Mouse (Mus musculus) lung, embryonic 16.5 days (tissue): ENCODE results near the gene Catsperg1. TPM values are rescaled to one million over a fixed set of nuclear protein-coding genes. Genes with fewer than 3 reads are reported as not detected.

Source experiments
- ATAC-seq: fragments of 200-750 bp; cut with Nextera tagmentation; 2 replicates; pipeline ENCODE4 v1.8.0; 2017; ENCODE audit warnings: low read depth, mild to moderate bottlenecking, moderate library complexity
- H3K27ac ChIP-seq: fragments of 300-500 bp; sonication (generic); 2 replicates; pipeline ENCODE4 v1.5.1; 2014; ENCODE audit warnings: mild to moderate bottlenecking, control low read depth, low read length
- H3K27me3 ChIP-seq: fragments of 300-500 bp; sonication (generic); 2 replicates; pipeline ENCODE4 v1.6.1; 2014; ENCODE audit warnings: low read depth, low read length, mixed read lengths; ENCODE audit not compliant: control insufficient read depth, insufficient read depth
- H3K36me3 ChIP-seq: fragments of 300-500 bp; sonication (generic); 2 replicates; pipeline ENCODE4 v1.6.1; 2014; ENCODE audit warnings: low read length; ENCODE audit not compliant: control insufficient read depth, insufficient read depth
- H3K4me1 ChIP-seq: fragments of 300-500 bp; sonication (generic); replicated peaks from 2 replicates; pipeline ENCODE4 v1.6.1; 2014; ENCODE audit warnings: low read length, mixed read lengths; ENCODE audit not compliant: control insufficient read depth, insufficient read depth
- H3K4me2 ChIP-seq: fragments of 300-500 bp; sonication (generic); 2 replicates; pipeline ENCODE4 v1.6.1; 2014; ENCODE audit warnings: low read depth, low read length, control low read depth
- H3K4me3 ChIP-seq: fragments of 300-500 bp; sonication (generic); 2 replicates; pipeline ENCODE4 v1.5.1; 2014; ENCODE audit warnings: mild to moderate bottlenecking, low read length, control low read depth
- H3K9ac ChIP-seq: fragments of 300-500 bp; sonication (generic); 2 replicates; pipeline ENCODE4 v1.6.1; 2014; ENCODE audit warnings: low read length, control low read depth
- H3K9me3 ChIP-seq: fragments of 300-500 bp; sonication (generic); 2 replicates; pipeline ENCODE4 v1.6.1; 2016; ENCODE audit warnings: low read length; ENCODE audit not compliant: control insufficient read depth
- WGBS: fragments of 180-500 bp; shearing (Covaris S2); extraction: QIAGEN DNeasy Blood & Tissue Kit; methylation state at CpG from one replicate; pipeline ENCODE4 v1.1.7; 2014; 5-methylcytosine and 5-hydroxymethylcytosine counted together
- polyA plus RNA-seq: library from polyadenylated mRNA; unstranded; fragments of >200 nt; fragmentation: Nextera tagmentation; extraction: Ambion mirVana; gene quantifications from 2 replicates; pipeline ENCODE4 v1.2.1, GENCODE M21; 2015

The Catsperg1 gene
- polyA plus RNA-seq, 1 experiment from 2014 or later = 1.7 TPM

- peak overlapping the region; percentile 51 for H3K27ac ChIP-seq
- H3K9ac ChIP-seq = 0 out of 2 replicates have a peak overlapping the region, but pooled peaks have one; percentile 7
- H3K4me3 ChIP-seq = no peak overlapping the region
- ATAC-seq = no peak
- H3K4me1 ChIP-seq = peaks cover 10% of the 10 kb centered on the region; the same call in 1 of the 2 replicates
- H3K27me3 ChIP-seq = peaks cover 6% of the 10 kb centered on the region; the same call in 1 of the 2 replicates
- 43% methylated on average over 6 of the region's 6 CpGs for WGBS
- no peaks in the 10 kb centered on the region for H3K36me3 ChIP-seq
- no peaks in the 10 kb centered on the region for H3K9me3 ChIP-seq
- no peak overlapping the region for H3K4me2 ChIP-seq
Observed at GRCm38 (mm10) chr7:29233745-29234144, 19.9 kb upstream of the Catsperg1 start.

DNA sequence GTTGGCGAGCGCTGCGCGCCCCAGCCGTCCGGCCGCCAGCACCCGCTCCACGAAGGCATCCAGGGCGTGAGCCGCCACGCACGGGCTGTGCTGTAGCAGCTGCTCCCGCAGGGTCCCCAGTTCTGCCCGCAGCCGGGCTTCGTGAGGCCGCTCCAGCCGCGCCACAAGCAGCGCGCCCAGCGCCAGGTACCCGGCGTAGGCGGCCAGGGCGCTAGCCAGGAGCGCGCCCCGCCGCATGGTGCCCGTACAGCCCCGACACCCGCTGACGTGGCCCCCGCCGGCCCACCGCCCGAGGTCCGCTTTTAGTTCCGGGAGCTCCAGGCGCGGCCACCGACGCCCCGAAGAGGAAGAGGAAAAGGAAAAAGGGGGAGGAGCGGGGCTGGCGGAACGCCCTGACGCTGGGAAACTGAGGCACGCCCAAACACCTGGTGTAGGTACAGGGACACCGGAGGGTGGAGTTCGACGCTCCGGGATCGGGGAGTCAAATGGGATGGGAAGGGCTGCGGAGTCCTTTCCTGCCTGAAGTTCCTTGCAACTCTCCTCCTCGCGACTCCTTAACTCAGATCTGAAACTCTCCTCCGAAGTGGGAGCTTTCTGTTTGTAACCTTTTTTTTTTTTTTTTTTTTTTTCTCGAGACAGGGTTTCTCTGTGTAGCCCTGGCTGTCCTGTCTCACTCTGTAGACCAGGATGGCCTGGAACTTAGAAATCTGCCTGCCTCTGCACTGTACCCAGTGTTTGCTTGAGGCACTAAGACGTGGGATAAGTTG lies 18.6 kb upstream of the Catsperg1 start, which contains the start of gene Kcnk6:
TSS of gene Kcnk6 (minus strand) at position 269 of the 767 bp plus-strand sequence.
- H3K4me3 ChIP-seq = peak within 1 kb of the TSS; percentile 66
- no peaks in the 10 kb centered on the region for H3K36me3 ChIP-seq
- H3K27me3 ChIP-seq = peaks cover 6% of the 10 kb centered on the region; the same call in 1 of the 2 replicates
- H3K9me3 ChIP-seq = no peaks in the 10 kb centered on the region
- H3K4me2 ChIP-seq = peak within 1 kb of the TSS; percentile 83
- H3K27ac ChIP-seq = peak within 1 kb of the TSS; percentile 51
- peak within 1 kb of the TSS; percentile 76 for H3K9ac ChIP-seq
- peak; percentile 56 for ATAC-seq
- peaks cover 10% of the 10 kb centered on the region; the same call in 1 of the 2 replicates for H3K4me1 ChIP-seq
- WGBS = 2% methylated on average over 45 of the region's 62 CpGs

DNA sequence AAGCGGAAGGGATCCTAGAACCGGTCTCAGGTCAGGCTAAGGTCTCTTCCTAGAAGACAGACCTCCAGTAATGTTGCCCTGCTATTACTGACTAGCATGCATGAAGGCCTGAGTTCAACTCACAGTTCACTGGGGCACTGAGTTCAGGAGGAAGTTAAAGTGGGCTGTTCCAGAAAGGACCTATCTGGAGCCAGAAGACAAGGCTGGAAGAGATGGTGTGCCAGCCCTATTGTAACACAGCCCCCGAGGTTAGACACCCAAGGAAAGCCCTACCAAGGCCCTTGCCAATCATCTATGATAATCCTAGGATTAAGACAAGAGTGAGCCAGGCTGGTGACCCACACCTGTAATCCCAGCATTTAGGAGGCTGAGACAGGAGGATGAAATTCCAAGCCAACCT lies 17.7 kb upstream of the Catsperg1 start:
- Histone ChIP-seq H3K4me3 (peak overlapping the region; percentile 66), H3K9me3 (no peaks in the 10 kb centered on the region), H3K9ac (peak overlapping the region; percentile 76), H3K27me3 (peaks cover 6% of the 10 kb centered on the region; the same call in 1 of the 2 replicates), H3K4me2 (peak overlapping the region; percentile 83), H3K4me1 (peaks cover 10% of the 10 kb centered on the region; the same call in 1 of the 2 replicates), H3K27ac (no peak overlapping the region), H3K36me3 (no peaks in the 10 kb centered on the region)
- 52% methylated on average over 3 of the region's 3 CpGs for WGBS
- no peak for ATAC-seq

DNA sequence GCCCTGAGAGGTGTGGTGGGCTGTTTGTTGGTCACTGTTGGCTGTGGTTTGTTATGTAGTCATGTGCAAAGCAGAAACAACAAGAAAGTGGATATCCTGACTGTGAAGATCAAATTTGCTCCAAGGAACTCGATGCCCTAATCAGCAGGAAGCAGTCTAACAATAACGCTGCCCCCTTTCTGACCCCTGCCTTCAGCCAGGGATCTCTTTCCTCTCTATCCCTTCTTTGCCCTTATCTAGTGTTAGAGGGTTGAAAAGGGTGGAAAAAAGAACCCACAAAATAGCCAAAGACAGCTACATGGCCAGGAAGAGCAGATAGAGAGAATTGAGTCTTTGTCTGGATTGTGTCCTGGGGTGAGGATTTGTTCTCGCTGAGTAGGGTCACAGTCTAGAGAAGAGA lies 16.7 kb upstream of the Catsperg1 start:
- WGBS = 46% methylated on average over 3 of the region's 3 CpGs
- Histone ChIP-seq H3K27ac (no peak overlapping the region), H3K4me1 (peaks cover 10% of the 10 kb centered on the region; the same call in 1 of the 2 replicates), H3K4me3 (no peak overlapping the region), H3K9ac (no peak overlapping the region), H3K9me3 (no peaks in the 10 kb centered on the region), H3K4me2 (no peak overlapping the region), H3K27me3 (peaks cover 6% of the 10 kb centered on the region; the same call in 1 of the 2 replicates), H3K36me3 (no peaks in the 10 kb centered on the region)
- no peak for ATAC-seq

- WGBS = 66% methylated on average over 4 of the region's 4 CpGs
- ATAC-seq = no peak
- peaks cover 6% of the 10 kb centered on the region; the same call in 1 of the 2 replicates for H3K27me3 ChIP-seq
- H3K4me3 ChIP-seq = no peak overlapping the region
- no peak overlapping the region for H3K27ac ChIP-seq
- H3K4me2 ChIP-seq = no peak overlapping the region
- H3K4me1 ChIP-seq = no peaks in the 10 kb centered on the region; the same call in 1 of the 2 replicates
- H3K9me3 ChIP-seq = no peaks in the 10 kb centered on the region
- H3K9ac ChIP-seq = no peak overlapping the region
- no peaks in the 10 kb centered on the region for H3K36me3 ChIP-seq
Observed at GRCm38 (mm10) chr7:29228202-29228601, 14.4 kb upstream of the Catsperg1 start.

DNA sequence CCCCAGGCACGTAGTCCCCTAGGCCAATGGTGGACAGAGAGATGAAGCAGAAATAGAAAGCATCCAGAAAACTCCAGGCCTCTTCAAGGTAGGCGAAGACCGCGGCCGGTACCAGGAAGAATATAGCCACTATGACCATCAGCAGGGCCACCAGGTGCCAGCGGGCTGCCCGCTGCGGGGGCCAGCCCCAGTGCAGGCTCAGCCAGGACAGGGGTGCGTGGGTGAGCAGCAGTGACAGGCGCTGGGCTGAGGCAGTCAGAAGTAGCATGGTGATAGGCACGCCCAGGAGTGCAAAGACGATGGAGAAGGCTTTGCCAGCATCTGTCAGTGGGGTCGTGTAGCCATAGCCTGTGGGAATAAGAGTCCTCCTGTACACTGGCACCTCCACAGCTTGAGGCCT lies 11.7 kb upstream of the Catsperg1 start:
- Histone ChIP-seq H3K27me3 (no peaks in the 10 kb centered on the region), H3K4me2 (no peak overlapping the region), H3K36me3 (no peaks in the 10 kb centered on the region), H3K9ac (peak overlapping the region; percentile 13; the same call in 1 of the 2 replicates), H3K27ac (no peak overlapping the region), H3K4me3 (no peak overlapping the region), H3K4me1 (no peaks in the 10 kb centered on the region; the same call in 1 of the 2 replicates), H3K9me3 (no peaks in the 10 kb centered on the region)
- no peak for ATAC-seq
- 60% methylated on average over 13 of the region's 13 CpGs for WGBS

- no peak overlapping the region for H3K27ac ChIP-seq
- WGBS = 16% methylated on average over 16 of the region's 16 CpGs
- no peak for ATAC-seq
- 0 out of 2 replicates have a peak, but pooled peaks cover 2% of the 10 kb centered on the region for H3K36me3 ChIP-seq
- H3K4me1 ChIP-seq = no peaks in the 10 kb centered on the region; the same call in 1 of the 2 replicates
- H3K4me3 ChIP-seq = no peak overlapping the region
- no peaks in the 10 kb centered on the region for H3K27me3 ChIP-seq
- no peak overlapping the region; the same call in 1 of the 2 replicates for H3K4me2 ChIP-seq
- peaks cover 5% of the 10 kb centered on the region for H3K9me3 ChIP-seq
- H3K9ac ChIP-seq = no peak overlapping the region
Observed at GRCm38 (mm10) chr7:29224756-29225394, 11.0 kb upstream of the Catsperg1 start.

- Histone ChIP-seq H3K27me3 (no peaks in the 10 kb centered on the region), H3K36me3 (0 out of 2 replicates have a peak, but pooled peaks cover under 1% of the 10 kb centered on the region), H3K9ac (no peak overlapping the region), H3K4me1 (peaks cover 3% of the 10 kb centered on the region), H3K4me3 (no peak overlapping the region), H3K27ac (peak overlapping the region; percentile 52; the same call in 1 of the 2 replicates), H3K4me2 (no peak overlapping the region), H3K9me3 (peaks cover 6% of the 10 kb centered on the region)
- no peak for ATAC-seq
- 37% methylated on average over 15 of the region's 15 CpGs for WGBS
Observed at GRCm38 (mm10) chr7:29214846-29215245, 1.0 kb upstream of the Catsperg1 start.

DNA sequence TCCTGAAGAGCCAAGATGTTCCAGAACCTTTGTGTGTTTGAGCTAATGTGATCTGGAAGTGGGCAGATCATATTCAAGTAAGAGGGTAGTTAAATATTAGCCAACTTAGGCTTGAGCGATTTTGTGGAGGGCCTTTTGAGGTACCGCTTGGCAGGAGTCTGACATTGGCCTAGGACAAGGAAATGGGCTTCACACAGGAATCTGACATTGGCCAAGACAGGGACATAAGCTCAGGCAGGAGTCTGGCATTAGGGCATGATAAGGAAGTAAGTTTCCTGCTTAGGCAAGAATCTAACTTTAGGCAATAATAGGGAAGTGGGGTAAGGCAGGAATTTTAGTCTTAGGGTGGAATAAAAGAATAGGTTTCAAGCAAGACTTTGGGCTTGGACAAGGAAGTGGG lies 401 bp upstream of the Catsperg1 start:
- no peaks in the 10 kb centered on the region for H3K36me3 ChIP-seq
- no peak overlapping the region for H3K9ac ChIP-seq
- ATAC-seq = peak; percentile 31
- 38% methylated on average over 2 of the region's 2 CpGs for WGBS
- H3K4me1 ChIP-seq = peaks cover 3% of the 10 kb centered on the region
- no peaks in the 10 kb centered on the region for H3K27me3 ChIP-seq
- no peak overlapping the region for H3K4me2 ChIP-seq
- H3K9me3 ChIP-seq = 0 out of 2 replicates have a peak, but pooled peaks cover 3% of the 10 kb centered on the region
- H3K27ac ChIP-seq = peak overlapping the region; percentile 52
- no peak overlapping the region for H3K4me3 ChIP-seq
